Comparison of ENCODE assay signal across 12 mouse cellular contexts in the genomic region with DNA sequence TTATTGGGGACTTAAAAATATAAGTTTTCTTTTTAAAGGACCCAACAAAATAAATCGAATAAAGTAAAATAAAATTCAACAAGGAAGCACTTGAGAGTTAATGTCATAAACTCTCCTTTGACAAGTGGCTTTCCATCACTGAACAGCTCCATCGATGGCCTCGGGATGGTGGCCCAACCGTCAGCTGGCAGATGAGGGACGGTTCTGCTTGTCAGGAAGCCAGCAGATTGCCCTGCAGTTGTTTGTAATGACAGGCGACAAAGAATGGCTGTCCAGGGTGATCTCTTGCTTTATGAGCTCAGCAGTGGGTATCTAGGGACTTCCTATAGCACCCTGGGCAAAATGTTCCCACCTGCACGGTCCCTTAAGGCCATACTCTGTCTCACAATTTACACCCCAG.
DNase-seq lines count a peak whose midpoint lies in the region.
"Had no signal": no experiment of that assay in that cellular context is flagged by ENCODE, and none has a peak within 500 bp of the region (broad histone marks: within the 10 kb centered on the region; RNA-seq: fewer than 3 reads in every experiment).

No protein-coding gene starts in this region.

- intact Hi-C loops in left cerebral cortex, postnatal 4 days (cut with DNase I) = no loop called here

- peak; percentile 3 for DNase-seq in adrenal gland, adult 8-10 months
- DNase-seq in adrenal gland, postnatal 4 days (ENCODE audit: low spot score in 2 of 2) = no peak
- DNase-seq in left cerebral cortex, postnatal 4 days = peak; percentile 51
- DNase-seq in left cerebral cortex, adult 9 months (ENCODE audit: low spot score in 2 of 2) = no peak
- DNase-seq in adrenal gland, postnatal 10 days = peak; percentile 45
- DNase-seq in adrenal gland, postnatal 36 days = peak; percentile 1 to 29
- no peak for DNase-seq in ovary, postnatal 14 days (ENCODE audit: low spot score)
- DNase-seq: cerebellum, adult 11 months; cerebellum, adult 9-11 months; embryo, embryonic 11 days; gastrocnemius, adult 2 months; gastrocnemius, postnatal 25 days had no signal

Comparison
In these comparisons a context has a peak if more than half of its experiments do, and no peak if none do; other contexts are left out.
1. DNase-seq: peak in adrenal gland, adult 8-10 months (single experiment), left cerebral cortex, postnatal 4 days (single experiment), adrenal gland, postnatal 10 days (single experiment) and adrenal gland, postnatal 36 days (2 of 2); none in adrenal gland, postnatal 4 days (0 of 2), left cerebral cortex, adult 9 months (0 of 2) and ovary, postnatal 14 days (single experiment).